Mouse (Mus musculus): ENCODE measurements around the gene Tpd52l2.
A peak's percentile ranks its signal among the peaks of the same experiment; 100 is the strongest.

Tpd52l2 gene

DNA sequence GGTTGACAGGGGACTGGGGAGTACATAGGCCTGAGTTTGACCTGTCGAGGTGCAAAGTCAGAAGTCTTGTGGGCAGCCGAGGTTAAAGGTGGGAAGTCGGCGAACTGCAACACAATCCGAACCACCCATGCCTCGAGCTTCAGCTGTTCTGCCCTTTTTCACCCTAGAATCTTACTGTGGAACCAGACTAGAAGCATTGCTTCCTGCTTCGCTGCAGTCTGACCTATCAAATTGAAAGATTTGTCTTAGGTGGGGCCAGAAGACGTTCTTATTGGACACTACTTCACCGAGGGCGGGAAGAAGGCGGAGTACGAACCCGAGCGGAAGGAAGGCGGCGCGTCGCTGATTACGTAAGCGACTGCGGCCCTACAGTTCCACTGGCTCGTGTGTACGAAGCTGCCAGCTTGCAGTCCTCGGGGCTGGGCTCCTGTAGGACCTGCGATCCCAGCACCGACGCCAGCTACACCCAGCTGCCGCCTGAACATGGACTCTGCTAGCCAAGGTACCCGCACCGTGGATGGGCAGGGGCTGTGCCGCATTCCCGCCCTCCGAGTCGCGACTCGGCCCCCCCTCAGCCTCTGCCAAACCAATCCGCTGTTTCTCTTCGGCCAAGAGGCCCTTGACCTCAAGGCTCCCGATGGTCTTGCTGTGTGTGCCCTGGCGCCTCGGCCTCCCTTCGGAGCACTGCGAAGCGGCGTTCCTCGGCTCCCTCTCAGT lies at the start of gene Tpd52l2:
Gene Tpd52l2 (plus strand): TSS at position 312 of the 717 bp plus-strand sequence.
- DNase-seq: peak; percentile 92

DNA sequence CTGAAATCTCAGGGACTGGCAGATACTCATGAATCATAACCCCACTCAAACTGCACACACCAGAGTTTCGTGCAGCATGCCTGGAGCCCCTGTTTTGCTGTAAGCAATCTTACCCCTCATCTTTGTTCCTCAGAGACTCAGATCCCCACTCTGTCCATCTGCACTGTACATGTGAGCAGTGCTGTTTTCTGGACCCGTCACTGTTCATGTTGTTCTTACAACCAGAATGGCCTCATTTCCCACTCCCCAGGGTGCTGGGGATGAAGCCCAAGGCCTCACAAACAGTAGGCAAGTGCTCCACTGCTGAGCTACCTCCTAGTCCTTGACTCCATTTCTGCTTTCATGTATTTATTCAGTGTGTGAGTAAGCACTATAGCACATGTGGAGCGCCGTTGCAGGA lies 44.8 kb upstream of the Tpd52l2 start:
- DNase-seq: peak; percentile 51

- no peak for DNase-seq
These were observed 43.7 kb upstream of the Tpd52l2 start for GRCm38 (mm10) chr2:181453274-181453673.

DNA sequence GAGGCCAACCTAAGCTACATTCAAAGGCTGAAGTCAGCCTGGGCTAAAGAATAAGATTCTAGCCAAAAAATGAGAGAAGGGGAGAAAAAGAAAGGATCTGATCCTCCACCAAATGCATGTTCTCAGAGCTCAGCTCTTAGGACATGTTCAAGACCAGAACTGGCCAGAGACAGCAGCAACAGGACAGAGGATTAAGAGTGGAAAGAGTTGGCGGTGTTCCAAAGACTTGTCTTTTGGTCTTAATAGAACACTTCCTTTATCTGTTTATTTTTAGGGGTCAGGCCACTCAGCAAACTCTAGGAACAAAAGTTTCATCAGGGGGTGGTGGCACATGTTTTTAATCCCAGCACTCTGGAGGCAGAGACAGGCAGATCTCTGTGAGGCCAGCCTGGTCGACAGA lies 41.0 kb upstream of the Tpd52l2 start:
- DNase-seq: no peak

- no peak for DNase-seq
These were observed 39.1 kb upstream of the Tpd52l2 start for GRCm38 (mm10) chr2:181457831-181458230.

GRCm38 (mm10) chr2:181458411-181459152 lies 38.4 kb upstream of the Tpd52l2 start:
- DNase-seq: peak; percentile 63

DNA sequence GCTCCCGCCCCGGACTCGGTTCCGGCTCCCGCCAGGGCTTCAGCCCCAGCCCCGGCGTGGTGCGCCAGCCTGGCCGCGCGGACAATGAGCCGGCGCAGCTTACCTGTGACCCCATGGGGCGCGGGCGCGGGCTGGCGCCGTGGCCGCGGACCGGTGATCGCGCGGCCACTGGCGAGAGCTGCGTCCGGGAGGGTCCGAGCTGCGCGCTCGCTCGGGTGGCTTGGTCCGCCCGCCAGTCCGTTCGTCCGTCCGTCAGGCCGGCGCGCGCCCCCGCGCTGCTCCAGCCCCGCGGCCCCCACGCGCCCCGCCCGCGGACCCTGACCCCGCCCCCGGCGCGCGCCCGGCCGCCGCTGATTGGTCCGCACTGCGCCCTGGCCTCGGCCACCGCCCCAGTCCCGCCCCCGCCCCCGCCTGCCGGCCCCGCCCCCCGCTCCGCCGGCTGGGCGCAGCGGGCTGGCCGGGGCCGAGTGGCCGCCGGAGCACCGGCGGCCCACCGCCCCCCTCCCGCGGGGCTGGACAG lies 37.7 kb upstream of the Tpd52l2 start, which contains the start of gene Zbtb46:
Gene Zbtb46 (minus strand): TSS at position 274 of the 520 bp plus-strand sequence.
- peak; percentile 84 for DNase-seq

DNA sequence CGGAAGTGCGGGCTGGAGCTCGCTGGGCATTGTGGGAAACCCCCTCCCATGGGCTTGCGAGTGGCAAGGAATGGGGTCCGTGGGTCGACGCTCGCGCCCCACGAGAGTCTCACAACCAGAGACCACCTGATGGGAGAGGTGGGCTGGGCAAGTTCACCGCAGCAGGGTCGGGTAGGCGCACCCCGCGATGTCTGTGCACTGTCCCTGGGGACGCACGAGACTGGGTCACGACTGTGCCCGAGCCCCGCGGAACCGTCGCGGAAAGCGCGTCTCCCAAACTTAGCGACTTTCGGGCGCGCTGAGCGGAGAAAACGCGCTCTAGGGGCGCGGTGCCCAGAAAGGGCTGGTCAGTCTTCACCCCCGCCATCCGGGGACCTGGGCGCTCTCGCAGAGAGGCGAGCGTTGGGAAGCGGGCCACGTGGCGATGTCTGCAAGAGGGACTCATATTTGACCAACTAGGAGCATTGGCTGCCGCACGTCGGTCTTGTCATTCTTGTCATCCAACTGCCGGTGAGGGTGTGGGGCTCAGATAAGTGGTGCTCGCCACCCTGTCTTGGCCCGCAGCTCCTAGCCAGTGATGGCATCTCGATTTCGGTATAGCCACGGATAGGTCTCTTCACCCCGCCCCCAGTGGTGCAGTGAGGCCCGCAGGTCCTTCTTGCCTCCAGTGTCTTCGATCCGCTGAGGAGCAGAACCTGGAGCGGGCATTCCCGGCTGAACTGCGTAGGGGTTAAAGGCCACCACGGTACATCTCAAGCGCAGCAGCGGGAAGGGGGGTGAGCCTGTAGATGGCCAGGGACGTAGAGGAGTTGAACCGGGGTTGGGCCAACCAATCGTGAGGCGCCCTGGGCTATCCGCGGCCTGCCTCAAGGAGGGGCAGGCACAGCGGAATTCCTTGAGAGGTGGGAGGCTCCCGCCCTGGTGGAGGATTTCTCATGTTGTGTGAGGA lies 37.0 kb upstream of the Tpd52l2 start:
- DNase-seq: peak; percentile 73

- DNase-seq: no peak
These were observed 35.3 kb upstream of the Tpd52l2 start for GRCm38 (mm10) chr2:181461536-181462100.

- DNase-seq: no peak
These were observed 34.3 kb upstream of the Tpd52l2 start for GRCm38 (mm10) chr2:181462604-181463003.

- peak; percentile 95 for DNase-seq
These were observed 33.8 kb upstream of the Tpd52l2 start for GRCm38 (mm10) chr2:181463008-181463738.

DNA sequence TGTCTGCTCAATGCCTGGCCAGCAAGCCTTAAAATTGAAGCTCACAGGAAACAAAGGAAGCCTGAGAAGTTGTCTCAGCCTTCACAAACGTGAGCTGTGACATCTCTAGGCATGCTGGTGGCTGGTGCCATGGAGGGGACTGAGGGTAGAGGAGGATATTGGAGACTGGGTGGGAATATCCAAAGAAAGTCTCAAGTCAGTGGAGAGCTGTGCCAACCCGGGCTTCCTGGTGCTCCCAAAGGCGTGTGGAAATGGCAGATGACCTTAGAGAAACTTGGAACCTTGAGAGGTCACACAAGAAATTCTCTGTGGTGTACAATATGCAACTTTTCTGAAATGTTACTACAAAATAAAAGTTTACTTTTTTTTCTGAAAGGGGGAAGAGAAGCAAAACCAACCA lies 31.5 kb upstream of the Tpd52l2 start:
- no peak for DNase-seq

- no peak for DNase-seq
These were observed 26.7 kb upstream of the Tpd52l2 start for GRCm38 (mm10) chr2:181470285-181470684.

DNA sequence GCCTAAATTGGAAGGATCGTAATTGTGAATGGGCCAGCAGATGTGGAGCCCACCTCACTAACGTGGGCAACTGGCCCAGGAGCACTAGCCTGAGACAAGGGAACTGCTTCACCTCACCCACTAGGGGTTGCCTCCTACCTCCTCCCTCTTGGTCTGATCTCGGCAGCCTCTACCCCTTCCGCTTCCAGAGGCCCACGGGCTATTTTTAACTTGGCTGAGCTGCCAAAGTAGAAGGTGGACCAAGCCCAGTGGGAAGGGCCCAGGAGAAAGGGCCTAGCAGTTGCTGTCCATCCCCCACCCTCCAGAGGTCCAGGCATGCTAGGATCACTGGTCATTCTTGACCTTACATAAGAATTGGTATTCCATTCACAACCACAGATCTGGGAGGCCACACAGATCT lies 25.7 kb upstream of the Tpd52l2 start:
- no peak for DNase-seq

- no peak for DNase-seq
These were observed 24.6 kb upstream of the Tpd52l2 start for GRCm38 (mm10) chr2:181472256-181472827.

DNA sequence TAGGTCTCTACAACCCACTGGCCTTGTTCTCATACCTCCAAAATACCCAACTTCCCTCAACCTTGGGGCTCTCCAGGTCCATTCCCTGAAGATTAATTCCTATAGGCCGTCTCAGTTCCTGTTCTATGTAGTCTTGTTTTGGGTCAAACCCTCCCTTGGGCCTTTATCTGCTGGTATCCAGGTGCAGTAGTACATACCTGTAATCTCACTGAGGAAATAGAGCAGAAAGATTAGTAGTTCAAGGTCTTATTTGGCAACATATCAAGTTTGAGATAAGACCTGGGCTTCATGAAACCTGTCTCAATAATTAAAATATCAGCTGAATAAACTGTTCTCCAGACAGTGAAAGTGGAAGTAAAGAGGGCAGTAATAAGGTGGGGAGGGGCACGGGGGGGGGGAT lies 13.8 kb upstream of the Tpd52l2 start:
- no peak for DNase-seq

DNA sequence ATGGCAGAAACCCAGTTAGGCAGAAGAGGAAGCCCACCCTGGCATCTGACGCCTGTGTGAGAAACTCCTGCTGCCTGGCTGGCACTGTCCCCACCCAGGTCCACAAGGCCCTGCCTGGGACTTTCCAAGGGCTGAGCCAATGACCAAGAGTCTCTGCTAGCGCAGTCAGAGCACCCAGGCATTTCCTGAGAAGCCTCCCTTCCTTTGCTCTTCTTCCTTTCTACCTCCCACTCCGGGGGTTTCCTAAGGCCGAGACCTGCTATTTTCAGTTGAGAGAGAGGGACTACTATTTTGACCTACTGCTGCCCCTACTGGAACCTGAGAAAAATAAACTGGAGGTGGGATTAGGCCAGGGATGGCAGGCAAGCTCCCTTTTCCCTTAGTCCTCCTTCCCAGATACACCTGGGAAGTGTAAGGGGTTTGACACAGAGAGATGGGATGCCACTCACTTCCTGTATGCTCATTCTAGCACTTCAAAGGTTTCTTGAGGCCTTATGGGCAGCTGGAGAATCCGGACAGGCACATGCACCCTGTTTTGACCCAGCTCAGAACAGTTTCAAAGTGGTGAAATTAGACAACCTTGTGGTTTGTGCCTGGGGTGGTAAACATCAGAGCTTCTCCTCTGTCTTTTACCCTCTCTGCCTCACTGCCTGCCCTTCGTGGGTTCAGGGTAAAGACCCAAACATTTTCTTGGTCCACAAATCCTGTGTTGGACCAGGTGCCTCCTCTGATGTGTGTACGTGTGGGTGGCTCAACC lies 13.2 kb upstream of the Tpd52l2 start:
- DNase-seq: peak; percentile 54

DNA sequence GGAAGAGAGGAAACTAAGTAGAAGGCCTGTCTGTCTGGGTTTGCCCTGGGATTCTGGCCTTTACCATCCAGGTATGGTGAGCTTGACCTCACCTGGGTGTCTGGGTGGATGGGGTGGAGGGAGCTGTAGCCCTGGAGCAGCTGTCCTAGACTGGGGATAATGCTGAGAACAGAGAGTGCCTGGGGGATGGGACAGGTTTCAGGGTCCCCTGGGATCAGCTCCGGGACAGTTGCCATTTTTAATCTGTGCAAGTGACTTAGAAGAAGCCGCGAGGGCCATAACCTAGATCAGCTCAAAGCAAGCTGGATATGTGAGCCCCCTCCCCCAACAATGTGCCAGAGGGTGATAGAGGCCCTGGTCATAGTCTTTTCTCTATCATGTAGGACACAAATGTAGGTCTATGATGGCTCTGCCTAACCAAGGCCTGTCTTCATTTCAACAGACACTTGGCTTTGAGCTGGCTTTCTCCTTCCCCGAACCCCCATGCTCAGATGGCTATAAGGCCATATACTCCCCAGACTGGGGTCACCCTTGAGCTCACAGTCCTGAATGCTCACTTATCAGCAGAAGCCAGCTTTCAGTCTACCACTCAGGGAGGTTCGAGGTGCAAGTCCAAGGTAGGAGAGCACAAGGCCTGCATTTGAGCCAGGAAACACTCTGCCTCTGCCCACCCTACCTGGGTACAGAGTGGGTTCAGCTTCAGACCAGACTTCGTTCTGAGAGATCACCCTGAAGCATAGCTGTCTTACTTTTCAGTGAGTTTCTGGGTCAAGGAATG lies 12.3 kb upstream of the Tpd52l2 start:
- DNase-seq: no peak

DNA sequence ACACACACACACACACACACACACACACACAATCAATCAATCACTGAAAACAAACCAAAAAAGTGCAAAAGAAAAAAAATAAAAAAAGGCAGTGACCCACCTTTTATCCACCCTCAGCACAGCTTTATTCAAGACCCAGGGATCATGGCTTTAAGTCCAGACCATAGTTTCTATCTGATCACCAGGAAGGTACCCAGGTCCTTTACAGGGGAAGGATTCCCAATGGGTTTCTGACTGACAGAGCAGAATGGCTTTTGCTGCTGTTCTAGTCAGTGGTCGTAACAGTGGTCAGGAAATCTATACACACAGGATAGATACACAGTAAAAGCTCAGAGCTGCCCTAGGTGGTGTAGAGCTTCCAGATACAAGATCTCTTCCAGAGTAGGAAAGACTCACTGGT lies 11.2 kb upstream of the Tpd52l2 start:
- no peak for DNase-seq

All from cerebellum, adult 11 months (tissue).